Mouse (Mus musculus): ENCODE measurements around the gene Vps50.
"Not testable (repeated sequence)": the region's sequence is repeated elsewhere in the genome, so short reads cannot be mapped to it uniquely, and the experiment has no call there.

Gene Vps50

GRCm38 (mm10) chr6:3498162-3498848 is at the start of gene Vps50, which contains the start of gene Hepacam2:
Gene Vps50 (plus strand): TSS chr6:3498382.
Gene Hepacam2 (minus strand): TSS chr6:3498298.
- DNase-seq (ENCODE audit: low spot score in 2 of 2) = peak; percentile 92 to 94

- DNase-seq (ENCODE audit: low spot score in 2 of 2) = no peak
Measured at GRCm38 (mm10) chr6:3454421-3454820, 43.8 kb upstream of the Vps50 start.

- DNase-seq (ENCODE audit: low spot score in 2 of 2) = no peak
Measured at GRCm38 (mm10) chr6:3455944-3456536, 42.1 kb upstream of the Vps50 start.

GRCm38 (mm10) chr6:3463026-3463425 is 35.2 kb upstream of the Vps50 start:
- DNase-seq (ENCODE audit: low spot score in 2 of 2) = no peak

DNA sequence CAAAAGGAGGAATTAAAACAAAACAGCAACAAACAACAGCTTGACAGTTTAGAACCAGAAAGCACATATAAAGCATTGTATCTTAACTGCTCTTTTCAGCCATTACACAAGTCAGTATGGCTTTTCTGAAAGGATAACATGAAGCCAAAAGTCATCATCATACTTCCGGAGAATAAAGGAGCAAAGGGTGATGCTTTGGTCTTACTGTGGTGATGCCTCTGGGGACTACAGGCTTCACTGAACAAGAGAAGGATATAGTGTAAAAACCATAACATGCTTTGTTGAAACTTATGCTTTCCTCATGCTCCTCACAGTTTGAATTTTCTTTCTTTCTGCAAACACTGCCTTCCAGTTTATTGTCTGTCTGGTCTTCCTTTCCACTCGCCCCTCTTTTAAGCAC is 34.6 kb upstream of the Vps50 start:
- no peak for DNase-seq (ENCODE audit: low spot score in 2 of 2)

- DNase-seq (ENCODE audit: low spot score in 2 of 2) = no peak
Measured at GRCm38 (mm10) chr6:3468627-3469026, 29.6 kb upstream of the Vps50 start.

GRCm38 (mm10) chr6:3470706-3471105 is 27.5 kb upstream of the Vps50 start:
- no peak for DNase-seq (ENCODE audit: low spot score in 2 of 2)

GRCm38 (mm10) chr6:3476299-3476698 is 21.9 kb upstream of the Vps50 start:
- DNase-seq (ENCODE audit: low spot score in 2 of 2) = no peak

- no peak for DNase-seq (ENCODE audit: low spot score in 2 of 2)
Measured at GRCm38 (mm10) chr6:3479853-3480252, 18.3 kb upstream of the Vps50 start.

GRCm38 (mm10) chr6:3481705-3482104 is 16.5 kb upstream of the Vps50 start:
- DNase-seq (ENCODE audit: low spot score in 2 of 2) = no peak

GRCm38 (mm10) chr6:3485133-3485532 is 13.0 kb upstream of the Vps50 start:
- DNase-seq (ENCODE audit: low spot score in 2 of 2) = no peak

GRCm38 (mm10) chr6:3487355-3487754 is 10.8 kb upstream of the Vps50 start:
- no peak for DNase-seq (ENCODE audit: low spot score in 2 of 2)

GRCm38 (mm10) chr6:3494285-3494684 is 3.9 kb upstream of the Vps50 start:
- no peak for DNase-seq (ENCODE audit: low spot score in 2 of 2)

DNA sequence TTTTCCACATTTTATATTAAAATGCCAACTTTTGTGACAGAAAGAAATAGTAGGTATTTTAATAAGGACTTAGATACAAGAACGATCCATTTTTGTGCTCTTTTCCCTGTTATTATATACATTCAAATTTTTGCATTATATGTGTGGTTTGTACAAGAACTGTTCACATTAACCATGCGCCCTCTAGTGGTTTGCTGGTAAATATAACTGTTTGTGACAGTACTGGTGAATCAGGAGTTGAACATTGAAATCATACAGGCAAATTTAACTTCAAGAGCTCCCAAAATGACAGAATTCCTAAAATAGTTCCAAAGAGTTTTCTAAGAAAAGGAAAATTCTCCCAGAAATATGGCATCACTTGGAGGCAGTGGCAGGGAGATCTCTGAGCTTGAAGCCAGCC is 2.0 kb upstream of the Vps50 start:
- peak in 1 of 2 experiments; percentile 51 for DNase-seq (ENCODE audit: low spot score in 2 of 2)

DNA sequence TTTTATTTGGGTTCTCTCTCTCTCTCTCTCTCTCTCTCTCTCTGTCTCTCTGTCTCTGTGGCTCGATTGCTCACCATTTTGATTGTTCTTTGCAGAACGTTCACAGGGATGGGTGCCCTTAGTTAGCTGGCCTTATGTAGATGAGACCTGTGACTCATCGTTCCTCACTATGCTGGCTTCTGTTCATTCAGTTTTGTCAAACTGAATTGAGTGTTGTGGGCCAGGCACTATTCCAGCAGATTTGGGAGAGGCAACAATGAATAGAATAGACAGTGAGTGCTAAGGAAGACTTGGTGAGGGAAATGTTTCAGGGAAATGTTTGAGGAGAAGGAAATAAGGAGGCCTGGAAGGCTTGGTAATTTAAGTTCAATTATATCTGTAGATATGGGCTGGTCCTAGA is 2.1 kb downstream of the Vps50 start:
- no peak for DNase-seq (ENCODE audit: low spot score in 2 of 2)

- no peak for DNase-seq (ENCODE audit: low spot score in 2 of 2)
Measured at GRCm38 (mm10) chr6:3505289-3505688, 7.1 kb downstream of the Vps50 start.

- DNase-seq (ENCODE audit: low spot score in 2 of 2) = no peak
Measured at GRCm38 (mm10) chr6:3507078-3507477, 8.9 kb downstream of the Vps50 start.

DNA sequence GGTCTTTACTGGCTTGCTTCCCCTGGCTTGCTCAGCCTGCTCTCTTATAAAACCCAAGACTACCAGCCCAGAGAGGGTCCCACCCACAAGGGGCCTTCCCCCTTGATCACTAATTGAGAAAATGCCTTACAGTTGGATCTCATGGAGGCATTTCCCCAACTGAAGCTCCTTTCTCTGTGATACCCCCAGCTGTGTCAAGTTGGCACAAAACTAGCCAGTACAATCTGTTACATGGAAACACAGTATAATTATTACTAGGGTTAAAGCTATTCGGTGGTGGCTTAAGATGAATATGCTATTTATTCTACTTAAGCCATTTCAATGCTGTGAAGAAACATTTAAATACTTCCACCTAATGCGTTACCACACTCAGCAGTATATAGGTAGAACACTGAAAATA is 10.0 kb downstream of the Vps50 start:
- DNase-seq (ENCODE audit: low spot score in 2 of 2) = not testable (repeated sequence)

DNA sequence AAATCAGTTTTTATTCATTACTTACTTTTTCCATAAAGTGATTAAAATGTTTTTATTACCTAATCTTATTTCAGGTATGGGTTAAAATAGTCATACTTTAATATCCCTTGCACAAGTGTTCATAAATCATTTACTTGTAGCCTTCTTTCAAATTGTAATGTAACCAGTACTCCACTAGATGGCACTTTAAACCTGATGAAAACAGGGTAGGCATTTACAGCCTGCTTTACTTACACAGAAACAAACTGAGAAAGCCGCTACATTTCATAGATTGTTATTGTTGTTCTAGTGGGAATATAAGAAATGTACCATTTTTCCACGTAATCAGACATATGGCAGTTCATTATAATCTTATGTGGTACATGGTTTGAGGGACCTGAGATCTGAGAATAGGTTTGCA is 11.6 kb downstream of the Vps50 start:
- DNase-seq (ENCODE audit: low spot score in 2 of 2) = no peak

GRCm38 (mm10) chr6:3511116-3511515 is 12.9 kb downstream of the Vps50 start:
- no peak for DNase-seq (ENCODE audit: low spot score in 2 of 2)

DNA sequence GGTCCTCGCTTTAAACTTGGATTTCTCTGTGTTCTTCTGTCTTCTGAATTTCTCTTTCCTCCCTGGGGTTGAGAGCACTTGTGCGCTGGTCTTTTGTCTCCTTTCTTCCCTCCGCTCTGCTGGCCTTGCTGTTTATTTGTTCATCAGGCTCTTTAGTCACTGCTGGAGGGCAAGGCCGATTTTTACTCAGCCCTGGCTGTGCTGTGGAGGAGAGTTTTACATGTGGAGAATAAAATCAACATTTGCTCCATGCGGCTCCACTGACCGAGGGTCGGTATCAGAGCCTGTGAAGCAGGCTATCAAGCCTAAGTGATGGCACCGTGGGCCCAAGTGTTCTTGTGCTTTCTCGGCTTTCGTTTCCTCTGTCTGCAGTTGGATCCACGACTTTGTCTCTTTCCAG is 13.4 kb downstream of the Vps50 start:
- DNase-seq (ENCODE audit: low spot score in 2 of 2) = no peak

GRCm38 (mm10) chr6:3512611-3513010 is 14.4 kb downstream of the Vps50 start:
- peak; percentile 33 to 41 for DNase-seq (ENCODE audit: low spot score in 2 of 2)

DNA sequence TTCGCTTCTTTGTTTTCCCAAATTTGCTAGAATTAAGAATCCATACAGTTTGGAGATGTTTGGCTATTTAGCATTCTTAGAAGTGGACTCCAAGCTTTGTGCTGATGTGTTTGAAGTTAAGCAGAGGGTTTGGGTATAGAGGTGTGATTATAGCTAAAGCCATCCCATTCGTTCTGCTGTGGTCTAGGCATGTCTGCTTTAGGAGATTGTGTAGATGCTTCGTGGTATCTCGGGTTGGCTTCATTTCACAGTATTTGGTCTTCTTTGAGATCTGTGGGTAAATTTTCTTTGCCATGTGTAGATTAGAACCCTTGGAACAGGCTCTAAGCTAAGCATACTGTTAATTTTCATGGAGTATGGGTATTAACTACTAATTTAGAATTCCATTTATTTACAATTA is 30.0 kb downstream of the Vps50 start:
- no peak for DNase-seq (ENCODE audit: low spot score in 2 of 2)

DNA sequence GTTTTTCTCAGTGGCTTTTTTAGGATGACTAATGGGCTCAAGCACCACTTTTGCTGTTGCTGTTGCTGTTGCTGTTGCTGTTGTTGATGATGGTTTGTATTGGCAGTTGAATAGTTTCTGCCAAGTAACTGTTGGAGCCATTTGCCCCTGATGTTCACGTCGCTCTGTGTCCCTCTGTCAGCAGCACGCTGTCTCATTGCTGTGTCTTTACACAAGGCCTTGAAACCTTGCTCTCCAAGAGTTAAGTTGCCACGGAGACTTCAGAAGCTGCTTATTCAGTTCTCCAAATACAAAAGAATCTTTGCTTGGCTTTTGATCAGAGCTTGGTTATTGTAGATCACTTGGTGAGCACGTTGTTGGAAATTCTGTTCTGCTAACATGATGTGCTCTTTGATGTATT is 33.3 kb downstream of the Vps50 start:
- DNase-seq (ENCODE audit: low spot score in 2 of 2) = no peak

All from right cerebral cortex, adult 2 months (tissue).